Mouse (Mus musculus) ES-Bruce4 (cell line): ENCODE data around the gene Fam13a. TPM values are rescaled to one million over a fixed set of nuclear protein-coding genes. Genes with fewer than 3 reads are reported as not detected.

ENCODE experiments used
- H3K27ac ChIP-seq: 2 replicates; pipeline ENCODE4 v1.5.1; 2012; ENCODE audit warnings: low read length, inconsistent platforms; ENCODE audit not compliant: insufficient read depth
- H3K27me3 ChIP-seq: 2 replicates; pipeline ENCODE4 v1.6.1; 2012; ENCODE audit warnings: mild to moderate bottlenecking, low read length, inconsistent platforms; ENCODE audit not compliant: control insufficient read depth, poor library complexity, insufficient read depth, severe bottlenecking
- H3K36me3 ChIP-seq: 2 replicates; pipeline ENCODE4 v1.6.1; 2012; ENCODE audit warnings: inconsistent platforms, mild to moderate bottlenecking, low read length, moderate library complexity; ENCODE audit not compliant: control insufficient read depth, poor library complexity, insufficient read depth, severe bottlenecking
- H3K4me1 ChIP-seq: one replicate; pipeline ENCODE4 v1.8.1; 2011; ENCODE audit warnings: low read length; ENCODE audit not compliant: control insufficient read depth, insufficient read depth
- H3K4me3 ChIP-seq: 2 replicates; pipeline ENCODE4 v1.5.1; 2011; ENCODE audit warnings: low read depth, mild to moderate bottlenecking, low read length
- H3K9ac ChIP-seq: 2 replicates; pipeline ENCODE4 v1.6.1; 2012; ENCODE audit warnings: low read depth, mild to moderate bottlenecking, inconsistent platforms; ENCODE audit not compliant: poor library complexity, severe bottlenecking
- H3K9me3 ChIP-seq: replicated peaks from 2 replicates; pipeline ENCODE4 v1.6.1; 2012; ENCODE audit warnings: mild to moderate bottlenecking, low read length, inconsistent platforms; ENCODE audit not compliant: control insufficient read depth, poor library complexity, insufficient read depth, severe bottlenecking
- CTCF ChIP-seq: IDR thresholded peaks from one replicate; pipeline ENCODE4 v1.8.1; 2011; ENCODE audit warnings: low read depth, low read length
- EP300 ChIP-seq: IDR thresholded peaks from 2 replicates; pipeline ENCODE4 v1.6.1; 2011; ENCODE audit warnings: low read depth, low read length; ENCODE audit not compliant: insufficient read depth
- POLR2A ChIP-seq: IDR thresholded peaks from one replicate; pipeline ENCODE4 v1.8.1; 2011; ENCODE audit warnings: low read length; ENCODE audit not compliant: insufficient read depth
- polyA plus RNA-seq: library from polyadenylated mRNA; stranded (reverse); fragments of >200 nt; gene quantifications from 2 replicates; pipeline ENCODE4 v1.2.4, GENCODE M21; 2011; ENCODE audit warnings: low read depth; ENCODE audit not compliant: missing spikeins, insufficient read depth, insufficient read length

Fam13a gene
- polyA plus RNA-seq, 1 experiment, result 1.6 TPM

- TF ChIP-seq EP300 (no peak), POLR2A (no peak), CTCF (no peak)
- H3K9me3 ChIP-seq, result no peaks in the 10 kb centered on the region; the same call in 1 of the 2 replicates
- H3K27ac ChIP-seq, result no peak overlapping the region
Observed at GRCm38 (mm10) chr6:58913971-58914370, 110.4 kb downstream of the Fam13a start.

GRCm38 (mm10) chr6:58913551-58913950, 110.8 kb downstream of the Fam13a start:
- H3K9me3 ChIP-seq, result peaks cover 4% of the 10 kb centered on the region; the same call in 1 of the 2 replicates
- TF ChIP-seq CTCF (no peak), EP300 (no peak), POLR2A (no peak)
- no peaks in the 10 kb centered on the region for H3K27me3 ChIP-seq
- H3K27ac ChIP-seq, result no peak overlapping the region
- H3K4me1 ChIP-seq, result no peaks in the 10 kb centered on the region
- no peaks in the 10 kb centered on the region for H3K36me3 ChIP-seq
- no peak overlapping the region for H3K9ac ChIP-seq
- H3K4me3 ChIP-seq, result no peak overlapping the region

More at GRCm38 (mm10) chr6:58913971-58914370, 110.4 kb downstream of the Fam13a start:
- H3K4me3 ChIP-seq, result no peak overlapping the region
- no peaks in the 10 kb centered on the region for H3K4me1 ChIP-seq
- no peaks in the 10 kb centered on the region for H3K27me3 ChIP-seq
- H3K9ac ChIP-seq, result no peak overlapping the region
- no peaks in the 10 kb centered on the region for H3K36me3 ChIP-seq

DNA sequence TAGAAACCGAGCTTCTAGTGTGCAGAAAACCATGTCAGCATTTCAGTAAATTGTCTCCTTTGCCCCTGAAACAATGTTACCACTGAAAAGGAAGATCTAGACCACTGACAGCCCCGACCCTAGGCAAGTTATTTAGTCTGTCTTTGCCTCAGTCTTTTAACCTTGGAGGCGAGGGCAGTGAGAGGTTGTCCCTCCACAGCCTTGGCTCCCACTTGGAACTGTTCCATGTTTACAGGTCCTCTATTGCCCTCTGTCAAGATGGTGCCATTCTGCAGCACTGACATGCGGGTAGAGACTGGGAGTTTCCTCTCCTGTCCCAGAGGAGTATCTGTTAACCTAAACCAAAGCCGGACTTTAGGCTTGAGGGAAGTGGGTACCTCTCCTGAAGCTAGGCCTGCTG, 111.5 kb downstream of the Fam13a start:
- no peaks in the 10 kb centered on the region for H3K4me1 ChIP-seq
- TF ChIP-seq POLR2A (no peak), EP300 (no peak), CTCF (no peak)
- H3K9ac ChIP-seq, result no peak overlapping the region
- H3K9me3 ChIP-seq, result peaks cover 8% of the 10 kb centered on the region
- no peak overlapping the region for H3K4me3 ChIP-seq
- H3K27me3 ChIP-seq, result no peaks in the 10 kb centered on the region
- H3K36me3 ChIP-seq, result no peaks in the 10 kb centered on the region
- H3K27ac ChIP-seq, result no peak overlapping the region

GRCm38 (mm10) chr6:58907791-58908190, 116.6 kb downstream of the Fam13a start:
- Histone ChIP-seq H3K9me3 (peaks cover 33% of the 10 kb centered on the region), H3K4me3 (no peak overlapping the region), H3K27me3 (no peaks in the 10 kb centered on the region; the same call in 1 of the 2 replicates), H3K9ac (no peak overlapping the region), H3K27ac (no peak overlapping the region), H3K4me1 (no peaks in the 10 kb centered on the region), H3K36me3 (no peaks in the 10 kb centered on the region)
- no peak for TF ChIP-seq POLR2A
- no peak for TF ChIP-seq EP300
- TF ChIP-seq CTCF, result no peak

DNA sequence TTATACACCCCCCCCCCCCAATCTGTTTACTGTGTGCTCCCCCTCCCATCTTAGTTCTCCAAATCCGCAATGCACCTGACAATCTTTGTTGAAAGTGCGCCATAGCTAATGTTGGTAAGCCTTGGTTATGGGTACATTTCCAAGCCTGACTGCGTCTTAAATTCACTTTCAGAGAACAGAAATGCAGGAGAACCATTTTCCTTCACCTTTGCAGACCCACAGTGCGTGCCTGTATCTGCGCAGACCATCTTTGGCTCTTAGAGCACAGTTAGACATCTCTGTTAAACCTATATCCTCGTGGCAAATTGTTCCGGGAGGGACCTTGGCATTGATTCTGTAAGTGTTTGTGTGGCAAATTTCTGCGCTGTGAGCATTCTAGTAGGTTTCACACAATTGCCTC, 117.0 kb downstream of the Fam13a start:
- Histone ChIP-seq H3K27ac (no peak overlapping the region), H3K4me1 (no peaks in the 10 kb centered on the region), H3K27me3 (no peaks in the 10 kb centered on the region; the same call in 1 of the 2 replicates), H3K9ac (no peak overlapping the region), H3K4me3 (no peak overlapping the region), H3K9me3 (peaks cover 33% of the 10 kb centered on the region), H3K36me3 (no peaks in the 10 kb centered on the region)
- no peak for TF ChIP-seq POLR2A
- no peak for TF ChIP-seq CTCF
- TF ChIP-seq EP300, result no peak

DNA sequence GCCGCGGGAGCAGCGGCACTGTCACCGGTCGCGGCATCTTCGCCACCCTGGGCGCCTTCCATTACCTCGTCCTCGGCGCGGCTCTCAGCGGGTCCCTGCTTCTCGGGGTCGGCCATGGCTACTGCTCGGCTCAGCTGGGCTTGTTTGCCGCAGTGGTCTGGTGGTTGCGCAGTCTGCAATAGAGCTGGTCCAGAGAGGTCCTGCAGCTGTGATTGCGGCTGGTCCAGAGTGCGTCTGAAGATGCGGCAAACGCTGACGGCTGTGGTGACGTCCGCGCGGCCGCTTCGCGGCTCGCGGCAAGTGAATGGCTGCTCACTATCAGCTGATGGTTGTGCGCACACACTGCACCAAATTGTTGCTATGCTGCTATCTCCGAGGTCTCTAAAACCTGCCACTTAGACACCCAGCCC, 117.5 kb downstream of the Fam13a start, which contains the start of gene Nap1l5:
Gene Nap1l5 (minus strand): TSS at position 225 of the 410 bp plus-strand sequence.
- TF ChIP-seq POLR2A, result no peak
- TF ChIP-seq EP300, result no peak
- TF ChIP-seq CTCF, result no peak
- Histone ChIP-seq H3K9ac (peak within 1 kb of the TSS; percentile 5; the same call in 1 of the 2 replicates), H3K27ac (no peak within 1 kb of the TSS), H3K27me3 (no peaks in the 10 kb centered on the region; the same call in 1 of the 2 replicates), H3K4me1 (no peaks in the 10 kb centered on the region), H3K9me3 (peaks cover 33% of the 10 kb centered on the region), H3K4me3 (peak within 1 kb of the TSS; percentile 26), H3K36me3 (no peaks in the 10 kb centered on the region)
